Mouse (Mus musculus): ENCODE data around the gene Cngb1. TPM values are rescaled to one million over a fixed set of nuclear protein-coding genes. Genes with fewer than 3 reads are reported as not detected.

Cngb1 gene
- polyA plus RNA-seq, 1 experiment from 2014 or later, result 0.59 TPM

DNA sequence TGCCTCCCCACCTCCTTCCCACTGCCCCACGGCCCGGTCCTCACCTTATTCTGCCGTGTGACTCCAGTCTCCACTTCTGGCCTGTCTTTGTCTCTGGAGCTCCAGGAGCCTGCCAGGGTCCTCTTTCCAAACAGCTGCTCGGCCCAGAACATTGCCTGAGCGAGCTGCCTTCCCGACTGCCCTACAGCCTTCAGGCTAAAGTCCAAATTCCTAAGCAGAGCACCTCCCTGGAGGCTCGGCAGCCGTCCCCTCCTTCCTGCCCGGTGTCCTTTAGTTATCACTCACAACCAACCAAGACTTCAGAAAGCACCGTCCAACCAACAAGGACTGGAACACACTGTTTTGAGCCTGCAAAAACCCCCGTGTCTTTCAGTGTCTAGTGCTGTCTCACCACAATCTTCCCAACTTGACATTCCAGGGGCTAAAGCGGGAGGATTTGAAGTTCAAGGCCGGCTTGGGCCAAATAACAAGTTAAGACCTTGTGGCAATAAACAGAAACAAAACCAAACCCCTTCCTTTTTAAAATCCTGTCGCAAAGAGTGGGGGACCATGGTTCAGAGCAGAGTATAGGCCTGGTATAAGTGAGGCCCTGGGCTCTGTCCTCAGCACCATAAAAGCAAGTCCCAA lies 103.6 kb downstream of the Cngb1 start, which contains the start of gene Kifc3:
Kifc3 (minus strand) TSS at position 164 of the 627 bp plus-strand sequence.
- Histone ChIP-seq H3K9ac (replicated peaks; ENCODE audit: low read length) (no peak within 1 kb of the TSS), H3K4me2 (ENCODE audit: low read length) (no peak within 1 kb of the TSS), H3K36me3 (ENCODE audit: control insufficient read depth, insufficient read depth, low read length) (no peaks in the 10 kb centered on the region), H3K4me3 (replicated peaks; ENCODE audit: low read depth, low read length) (no peak within 1 kb of the TSS), H3K9me3 (ENCODE audit: control insufficient read depth, low read length) (no peaks in the 10 kb centered on the region), H3K27me3 (ENCODE audit: control insufficient read depth, insufficient read depth, low read length) (no peaks in the 10 kb centered on the region), H3K27ac (replicated peaks; ENCODE audit: low read depth, low read length) (no peak within 1 kb of the TSS), H3K4me1 (ENCODE audit: control insufficient read depth, insufficient read depth, low read length) (peaks cover 2% of the 10 kb centered on the region; the same call in 1 of the 2 replicates)
- no peak for DNase-seq
- WGBS, result 74% methylated on average over 14 of the region's 14 CpGs
- no peak for ATAC-seq (ENCODE audit: low FRiP score, low TSS enrichment)

DNA sequence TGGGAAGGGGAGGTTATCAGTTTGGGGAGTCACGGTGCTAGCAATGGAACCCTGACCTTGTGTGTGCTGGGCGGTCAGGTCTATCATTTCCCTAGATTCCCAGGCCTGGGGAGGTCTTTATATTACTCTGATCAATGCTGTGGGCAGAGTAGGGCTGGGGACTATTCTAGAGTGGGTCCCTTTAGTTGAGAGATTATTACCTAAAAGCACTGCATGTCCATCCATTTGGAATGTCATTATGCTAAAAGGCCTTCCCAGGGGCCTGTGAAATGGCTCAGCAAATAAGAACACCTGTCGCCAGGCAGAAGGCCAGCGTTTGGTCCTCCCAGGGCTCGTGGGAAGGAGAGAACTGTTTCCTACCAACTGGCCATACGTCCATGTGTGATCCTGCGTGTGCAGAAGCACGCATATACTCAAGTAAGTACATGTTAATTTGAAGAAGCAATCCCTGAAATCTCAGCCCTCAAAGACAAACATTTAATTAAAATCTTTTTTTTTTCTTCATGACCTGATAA lies 104.3 kb downstream of the Cngb1 start:
- Histone ChIP-seq H3K4me2 (ENCODE audit: low read length) (no peak overlapping the region), H3K27me3 (ENCODE audit: control insufficient read depth, insufficient read depth, low read length) (no peaks in the 10 kb centered on the region), H3K4me1 (ENCODE audit: control insufficient read depth, insufficient read depth, low read length) (peaks cover 2% of the 10 kb centered on the region; the same call in 1 of the 2 replicates), H3K4me3 (replicated peaks; ENCODE audit: low read depth, low read length) (no peak overlapping the region), H3K9ac (replicated peaks; ENCODE audit: low read length) (no peak overlapping the region), H3K9me3 (ENCODE audit: control insufficient read depth, low read length) (no peaks in the 10 kb centered on the region), H3K27ac (replicated peaks; ENCODE audit: low read depth, low read length) (no peak overlapping the region), H3K36me3 (ENCODE audit: control insufficient read depth, insufficient read depth, low read length) (no peaks in the 10 kb centered on the region)
- 78% methylated on average over 8 of the region's 8 CpGs for WGBS
- DNase-seq (no peak), ATAC-seq (ENCODE audit: low FRiP score, low TSS enrichment) (no peak)

DNA sequence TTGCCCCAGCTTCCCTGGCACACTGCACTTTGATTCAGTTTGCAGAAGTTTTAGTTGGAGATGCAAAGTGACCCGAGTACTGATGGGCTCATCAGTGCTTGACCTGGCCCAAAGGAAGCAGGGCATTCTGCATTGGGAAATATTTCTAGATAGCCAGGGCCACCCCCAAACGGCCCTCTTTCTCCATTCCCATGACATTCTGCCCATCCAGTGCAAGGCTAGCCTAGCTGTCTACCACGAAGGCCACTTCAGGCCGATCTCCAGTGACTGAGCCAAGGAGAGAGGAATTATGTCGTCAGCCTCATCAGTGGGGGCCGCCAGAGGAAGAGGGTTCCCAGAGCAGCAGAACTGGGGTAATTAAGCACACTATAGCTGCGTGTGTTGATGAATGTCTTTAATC lies 104.9 kb downstream of the Cngb1 start:
- 59% methylated on average over 7 of the region's 7 CpGs for WGBS
- no peak overlapping the region for H3K4me2 ChIP-seq (ENCODE audit: low read length)
- no peaks in the 10 kb centered on the region for H3K4me1 ChIP-seq (ENCODE audit: control insufficient read depth, insufficient read depth, low read length)
- DNase-seq, result no peak
- H3K27me3 ChIP-seq (ENCODE audit: control insufficient read depth, insufficient read depth, low read length), result no peaks in the 10 kb centered on the region
- H3K36me3 ChIP-seq (ENCODE audit: control insufficient read depth, insufficient read depth, low read length), result no peaks in the 10 kb centered on the region
- H3K4me3 ChIP-seq (replicated peaks; ENCODE audit: low read depth, low read length), result no peak overlapping the region
- no peak for ATAC-seq (ENCODE audit: low FRiP score, low TSS enrichment)
- no peak overlapping the region for H3K27ac ChIP-seq (replicated peaks; ENCODE audit: low read depth, low read length)
- H3K9ac ChIP-seq (replicated peaks; ENCODE audit: low read length), result no peak overlapping the region
- H3K9me3 ChIP-seq (ENCODE audit: control insufficient read depth, low read length), result no peaks in the 10 kb centered on the region

DNA sequence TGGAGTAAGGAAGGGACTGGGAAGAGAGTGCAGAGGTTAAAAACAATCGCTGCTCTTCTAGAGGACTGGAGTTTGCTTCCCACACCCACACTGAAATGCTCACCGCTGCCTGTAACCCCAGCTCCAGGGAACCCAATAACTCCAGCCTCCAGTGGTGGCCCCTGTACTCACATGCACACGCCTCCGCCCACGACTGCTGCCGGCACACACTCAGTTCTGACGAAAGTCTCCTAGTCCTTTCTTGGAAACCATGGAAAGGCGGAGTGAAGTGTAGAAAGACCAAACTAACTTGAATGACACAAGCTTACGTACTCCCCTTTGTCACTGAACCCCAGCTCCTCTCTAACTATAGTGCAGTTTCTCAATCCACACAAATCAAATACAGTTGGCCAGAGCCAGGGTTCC lies 106.4 kb downstream of the Cngb1 start:
- no peak for ATAC-seq (ENCODE audit: low FRiP score, low TSS enrichment)
- no peak overlapping the region for H3K9ac ChIP-seq (replicated peaks; ENCODE audit: low read length)

DNA sequence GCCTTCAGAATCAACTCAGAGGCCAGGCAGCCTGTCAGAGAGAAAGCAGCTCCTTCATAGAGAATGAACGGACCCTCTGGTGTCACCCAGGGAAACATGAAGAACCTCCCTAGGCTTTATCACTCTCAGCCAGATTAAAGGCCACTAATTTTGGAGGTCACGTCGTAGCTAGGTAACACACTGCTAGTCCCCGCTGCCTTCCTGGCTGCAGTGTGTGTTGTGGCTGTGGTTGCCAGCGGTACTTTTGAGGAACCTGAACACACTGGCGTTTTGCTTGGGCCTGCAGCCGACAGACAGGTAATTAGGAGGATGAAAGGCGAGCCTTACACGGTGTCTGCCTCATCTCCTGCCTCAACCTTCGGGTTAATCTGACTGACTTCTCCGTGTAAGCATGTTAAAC lies 110.7 kb downstream of the Cngb1 start:
- H3K27ac ChIP-seq (replicated peaks; ENCODE audit: low read depth, low read length), result no peak overlapping the region
- H3K4me2 ChIP-seq (ENCODE audit: low read length), result no peak overlapping the region
- H3K36me3 ChIP-seq (ENCODE audit: control insufficient read depth, insufficient read depth, low read length), result no peaks in the 10 kb centered on the region
- H3K4me1 ChIP-seq (ENCODE audit: control insufficient read depth, insufficient read depth, low read length), result no peaks in the 10 kb centered on the region
- no peaks in the 10 kb centered on the region for H3K9me3 ChIP-seq (ENCODE audit: control insufficient read depth, low read length)
- 78% methylated on average over 11 of the region's 11 CpGs for WGBS
- DNase-seq (no peak), ATAC-seq (ENCODE audit: low FRiP score, low TSS enrichment) (no peak)
- no peak overlapping the region for H3K9ac ChIP-seq (replicated peaks; ENCODE audit: low read length)
- no peak overlapping the region for H3K4me3 ChIP-seq (replicated peaks; ENCODE audit: low read depth, low read length)
- H3K27me3 ChIP-seq (ENCODE audit: control insufficient read depth, insufficient read depth, low read length), result no peaks in the 10 kb centered on the region

More for the DNA sequence above, 106.4 kb downstream of the Cngb1 start:
- Histone ChIP-seq H3K36me3 (ENCODE audit: control insufficient read depth, insufficient read depth, low read length) (no peaks in the 10 kb centered on the region), H3K27ac (replicated peaks; ENCODE audit: low read depth, low read length) (no peak overlapping the region), H3K4me2 (ENCODE audit: low read length) (no peak overlapping the region), H3K4me3 (replicated peaks; ENCODE audit: low read depth, low read length) (no peak overlapping the region), H3K27me3 (ENCODE audit: control insufficient read depth, insufficient read depth, low read length) (no peaks in the 10 kb centered on the region), H3K4me1 (ENCODE audit: control insufficient read depth, insufficient read depth, low read length) (no peaks in the 10 kb centered on the region), H3K9me3 (ENCODE audit: control insufficient read depth, low read length) (no peaks in the 10 kb centered on the region)
- DNase-seq, result no peak
- WGBS, result 81% methylated on average over 9 of the region's 9 CpGs

DNA sequence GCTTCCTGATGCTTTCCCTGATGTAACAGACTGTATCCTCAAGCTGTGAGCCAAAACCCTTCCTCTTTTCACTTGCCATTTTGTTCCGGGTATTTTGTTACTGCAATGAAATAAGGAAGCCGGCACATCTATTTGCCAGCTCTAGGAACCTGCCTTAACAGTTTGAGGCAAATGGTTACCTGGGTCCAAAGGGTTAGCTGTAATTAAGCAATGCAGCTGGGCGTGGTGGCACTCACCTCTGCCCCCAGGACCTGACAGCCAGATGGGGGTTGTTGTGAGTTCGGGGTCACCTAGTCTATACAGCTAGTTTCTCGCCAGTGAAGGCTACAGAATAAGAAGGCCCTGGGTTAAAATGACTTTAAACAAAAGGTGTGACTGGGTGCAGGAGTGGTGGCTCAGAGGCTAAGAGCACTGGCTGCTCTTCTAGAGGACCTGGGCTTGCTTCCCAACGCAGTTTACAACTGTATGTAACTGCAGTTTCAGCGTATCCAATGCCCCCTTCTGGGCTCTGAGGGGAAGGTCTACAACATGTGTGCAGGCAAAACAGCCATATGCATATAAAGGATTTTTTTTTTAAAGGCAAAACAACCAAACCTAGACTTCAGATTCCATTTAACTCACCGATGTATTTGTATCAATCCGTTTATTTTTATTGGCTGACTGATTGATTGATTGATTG lies 114.7 kb downstream of the Cngb1 start:
- H3K9ac ChIP-seq (replicated peaks; ENCODE audit: low read length), result no peak overlapping the region
- H3K4me2 ChIP-seq (ENCODE audit: low read length), result no peak overlapping the region
- WGBS, result 92% methylated on average over 9 of the region's 9 CpGs
- H3K36me3 ChIP-seq (ENCODE audit: control insufficient read depth, insufficient read depth, low read length), result no peaks in the 10 kb centered on the region
- H3K4me3 ChIP-seq (replicated peaks; ENCODE audit: low read depth, low read length), result no peak overlapping the region
- H3K27ac ChIP-seq (replicated peaks; ENCODE audit: low read depth, low read length), result no peak overlapping the region
- no peaks in the 10 kb centered on the region for H3K9me3 ChIP-seq (ENCODE audit: control insufficient read depth, low read length)
- no peaks in the 10 kb centered on the region for H3K27me3 ChIP-seq (ENCODE audit: control insufficient read depth, insufficient read depth, low read length)
- ATAC-seq (ENCODE audit: low FRiP score, low TSS enrichment) (no peak), DNase-seq (no peak)
- no peaks in the 10 kb centered on the region for H3K4me1 ChIP-seq (ENCODE audit: control insufficient read depth, insufficient read depth, low read length)

Other genes starting within 250 kb of the Cngb1 start
- 42.4 and 46.1 TPM in 2 replicates for gene Katnb1, start 225.4 kb downstream of the Cngb1 start, polyA plus RNA-seq (2014; fragmentation: Nextera tagmentation; extraction: Ambion mirVana)
- gene Kifc3, start 103.8 kb downstream of the Cngb1 start, polyA plus RNA-seq (2014; fragmentation: Nextera tagmentation; extraction: Ambion mirVana), result 19.4 and 21.9 TPM in 2 replicates
- 0.83 and 2.7 TPM in 2 replicates for gene Tepp, start 4.0 kb upstream of the Cngb1 start, polyA plus RNA-seq (2014; fragmentation: Nextera tagmentation; extraction: Ambion mirVana)
- 15.9 and 17.9 TPM in 2 replicates for gene Zfp319, start 25.4 kb upstream of the Cngb1 start, polyA plus RNA-seq (2014; fragmentation: Nextera tagmentation; extraction: Ambion mirVana)
- 32.0 and 37.3 TPM in 2 replicates for gene Usb1, start 25.7 kb upstream of the Cngb1 start, polyA plus RNA-seq (2014; fragmentation: Nextera tagmentation; extraction: Ambion mirVana)
- 17.8 and 19.1 TPM in 2 replicates for gene Mmp15, start 45.7 kb upstream of the Cngb1 start, polyA plus RNA-seq (2014; fragmentation: Nextera tagmentation; extraction: Ambion mirVana)
- 133 TPM in 2 replicates for gene Cfap20, start 128.3 kb upstream of the Cngb1 start, polyA plus RNA-seq (2014; fragmentation: Nextera tagmentation; extraction: Ambion mirVana)
- 18.8 and 19.1 TPM in 2 replicates for gene Csnk2a2, start 183.5 kb upstream of the Cngb1 start, polyA plus RNA-seq (2014; fragmentation: Nextera tagmentation; extraction: Ambion mirVana)
- gene Ccdc113, start 227.5 kb upstream of the Cngb1 start, polyA plus RNA-seq (2014; fragmentation: Nextera tagmentation; extraction: Ambion mirVana), result 0.66 and 0.78 TPM in 2 replicates

Data from midbrain, embryonic 14.5 days (tissue).